Mouse (Mus musculus) heart, adult 2 months (tissue): ENCODE results near the gene C2.

ENCODE experiments used
- CTCF ChIP-seq: fragments of 200-600 bp; IDR thresholded peaks from 2 replicates; pipeline ENCODE4 v1.8.1; 2022; ENCODE audit warnings: antibody characterized with exemption, mild to moderate bottlenecking, moderate library complexity
- EP300 ChIP-seq: fragments of 200-500 bp; IDR thresholded peaks from 2 replicates; pipeline ENCODE4 v1.6.1; 2011; ENCODE audit warnings: low read depth, low read length, control low read depth; ENCODE audit not compliant: insufficient read depth
- POLR2A ChIP-seq: fragments of 200-500 bp; IDR thresholded peaks from 2 replicates; pipeline ENCODE4 v1.6.1; 2011; ENCODE audit warnings: mild to moderate bottlenecking, low read depth, low read length, control low read depth; ENCODE audit not compliant: insufficient read depth

- no peak for TF ChIP-seq POLR2A
- TF ChIP-seq CTCF: no peak
- no peak for TF ChIP-seq EP300
These were observed 44.6 kb downstream of the C2 start for GRCm38 (mm10) chr17:34853511-34853910.
